Mouse (Mus musculus): ENCODE results near the gene Ttn.

DNA sequence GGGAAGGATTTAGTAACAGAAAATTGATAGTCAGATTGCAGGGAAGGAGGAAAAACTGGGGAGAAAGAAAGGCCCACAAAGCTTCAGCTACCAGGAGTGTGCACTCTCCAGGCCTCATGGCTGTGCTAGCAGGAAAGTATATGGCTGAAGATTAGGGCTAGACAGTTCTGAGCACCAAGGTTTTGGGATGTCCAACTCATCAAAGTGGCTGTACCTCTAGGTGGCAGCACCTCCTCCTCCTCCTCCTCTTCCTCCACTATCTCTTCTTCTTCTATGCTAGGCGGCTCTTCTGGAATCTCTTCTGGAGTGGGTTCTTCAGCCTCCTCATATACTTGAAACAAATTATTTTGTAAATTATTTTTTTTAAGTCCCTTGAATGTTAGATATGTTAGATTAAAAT is 139.2 kb downstream of the Ttn start:
- no peak for TF ChIP-seq CTCF (IDR thresholded peaks at IDR 0.05; ENCODE audit: extremely low read depth, insufficient read depth, insufficient read length, insufficient replicate concordance)
- no peak for TF ChIP-seq POLR2A (IDR thresholded peaks at IDR 0.05; ENCODE audit: low read depth, low read length)

All from spleen, adult 2 months (tissue).